Mouse (Mus musculus): ENCODE data around the gene Zfp329. TPM values are rescaled to one million over a fixed set of nuclear protein-coding genes. Genes with fewer than 3 reads are reported as not detected.

Zfp329 gene
- polyA plus RNA-seq, 1 experiment from 2014 or later, result 28.9 TPM

DNA sequence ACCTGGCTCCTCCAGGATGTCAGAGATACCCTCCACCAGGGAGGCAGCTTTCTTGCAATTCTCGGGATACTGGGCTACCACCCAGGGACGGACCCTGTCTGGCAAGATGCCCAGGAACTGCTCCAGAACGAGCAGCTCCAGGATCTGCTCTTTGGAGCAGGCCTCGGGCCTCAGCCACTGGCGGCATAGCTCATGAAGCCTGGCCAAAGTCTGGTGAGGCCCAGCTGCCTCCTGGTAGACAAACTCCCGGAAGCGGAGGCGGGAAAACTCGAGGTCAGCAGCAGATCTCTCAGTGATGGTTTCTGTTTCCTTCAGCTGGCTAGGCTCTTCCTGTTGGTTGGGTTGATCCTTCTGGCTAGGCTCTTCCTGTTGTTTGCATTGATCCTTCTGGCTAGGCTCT is 44.5 kb downstream of the Zfp329 start:
- no peak overlapping the region for H3K27ac ChIP-seq (ENCODE audit: low read depth, low read length)
- no peaks in the 10 kb centered on the region for H3K27me3 ChIP-seq (ENCODE audit: control insufficient read depth, insufficient read depth, low read length)
- no peak overlapping the region for H3K4me3 ChIP-seq (ENCODE audit: low read depth, low read length)
- H3K9ac ChIP-seq (ENCODE audit: low read length), result no peak overlapping the region
- WGBS, result 93% methylated on average over 9 of the region's 9 CpGs
- no peak for DNase-seq (ENCODE audit: low spot score)
- H3K36me3 ChIP-seq (ENCODE audit: control insufficient read depth, insufficient read depth, low read length), result peaks cover 8% of the 10 kb centered on the region; the same call in 1 of the 2 replicates
- ATAC-seq (replicated peaks; ENCODE audit: low FRiP score), result no peak
- no peaks in the 10 kb centered on the region for H3K4me1 ChIP-seq (replicated peaks; ENCODE audit: control insufficient read depth, insufficient read depth, low read length)
- H3K9me3 ChIP-seq (ENCODE audit: control insufficient read depth, low read length), result no peaks in the 10 kb centered on the region
- H3K4me2 ChIP-seq (ENCODE audit: low read depth, low read length, severe bottlenecking), result no peak overlapping the region

Other genes starting within 250 kb of the Zfp329 start
- not detected in 2 replicates for gene Vmn2r53, start 210.1 kb downstream of the Zfp329 start, polyA plus RNA-seq (2014; fragmentation: Nextera tagmentation; extraction: Ambion mirVana)
- not detected in 2 replicates for gene Vmn2r54, start 178.5 kb downstream of the Zfp329 start, polyA plus RNA-seq (2014; fragmentation: Nextera tagmentation; extraction: Ambion mirVana)
- not detected in 2 replicates for gene Vmn2r55, start 133.9 kb downstream of the Zfp329 start, polyA plus RNA-seq (2014; fragmentation: Nextera tagmentation; extraction: Ambion mirVana)
- gene Vmn2r56, start 83.9 kb downstream of the Zfp329 start, polyA plus RNA-seq (2014; fragmentation: Nextera tagmentation; extraction: Ambion mirVana), result not detected in 2 replicates
- gene Zscan18, start 15.2 kb downstream of the Zfp329 start, polyA plus RNA-seq (2014; fragmentation: Nextera tagmentation; extraction: Ambion mirVana), result 12.3 and 13.3 TPM in 2 replicates
- gene Zfp110, start 15.9 kb upstream of the Zfp329 start, polyA plus RNA-seq (2014; fragmentation: Nextera tagmentation; extraction: Ambion mirVana), result 32.3 and 32.9 TPM in 2 replicates
- 5.3 and 6.2 TPM in 2 replicates for gene Zfp128, start 62.3 kb upstream of the Zfp329 start, polyA plus RNA-seq (2014; fragmentation: Nextera tagmentation; extraction: Ambion mirVana)
- 20.2 and 23.4 TPM in 2 replicates for gene Zscan22, start 79.0 kb upstream of the Zfp329 start, polyA plus RNA-seq (2014; fragmentation: Nextera tagmentation; extraction: Ambion mirVana)
- 800 and 844 TPM in 2 replicates for gene Rps5, start 103.4 kb upstream of the Zfp329 start, polyA plus RNA-seq (2014; fragmentation: Nextera tagmentation; extraction: Ambion mirVana)
- gene Rnf225, start 108.6 kb upstream of the Zfp329 start, polyA plus RNA-seq (2014; fragmentation: Nextera tagmentation; extraction: Ambion mirVana), result 1.3 and 1.6 TPM in 2 replicates
- gene Zfp324, start 147.0 kb upstream of the Zfp329 start, polyA plus RNA-seq (2014; fragmentation: Nextera tagmentation; extraction: Ambion mirVana), result 10.8 and 11.2 TPM in 2 replicates
- gene Zfp446, start 159.0 kb upstream of the Zfp329 start, polyA plus RNA-seq (2014; fragmentation: Nextera tagmentation; extraction: Ambion mirVana), result 12.8 and 14.6 TPM in 2 replicates
- gene Slc27a5, start 179.3 kb upstream of the Zfp329 start, polyA plus RNA-seq (2014; fragmentation: Nextera tagmentation; extraction: Ambion mirVana), result 0.13 TPM in 1 of 2 replicates, not detected in the other
- 507 and 586 TPM in 2 replicates for gene Trim28, start 180.3 kb upstream of the Zfp329 start, polyA plus RNA-seq (2014; fragmentation: Nextera tagmentation; extraction: Ambion mirVana)
- gene Zbtb45, start 191.2 kb upstream of the Zfp329 start, polyA plus RNA-seq (2014; fragmentation: Nextera tagmentation; extraction: Ambion mirVana), result 31.9 and 37.3 TPM in 2 replicates
- 114 and 127 TPM in 2 replicates for gene Chmp2a, start 215.9 kb upstream of the Zfp329 start, polyA plus RNA-seq (2014; fragmentation: Nextera tagmentation; extraction: Ambion mirVana)
- 165 and 183 TPM in 2 replicates for gene Ube2m, start 219.4 kb upstream of the Zfp329 start, polyA plus RNA-seq (2014; fragmentation: Nextera tagmentation; extraction: Ambion mirVana)
- 3.8 and 4.0 TPM in 2 replicates for gene Mzf1, start 235.9 kb upstream of the Zfp329 start, polyA plus RNA-seq (2014; fragmentation: Nextera tagmentation; extraction: Ambion mirVana)

Measured in forebrain, embryonic 11.5 days (tissue).